Mouse (Mus musculus) stomach, embryonic 15.5 days (tissue): ENCODE results near the gene Palld. TPM values are rescaled to one million over a fixed set of nuclear protein-coding genes. Genes with fewer than 3 reads are reported as not detected.
A peak's percentile ranks its signal among the peaks of the same experiment; 100 is the strongest.

Experiments
- ATAC-seq: fragments of 200-750 bp; cut with Nextera tagmentation; 2 replicates; pipeline ENCODE4 v1.8.0; 2017; ENCODE audit warnings: low read depth, moderate number of reproducible peaks, moderate TSS enrichment; ENCODE audit not compliant: insufficient read depth, low FRiP score
- H3K27ac ChIP-seq: fragments of 300-500 bp; sonication (generic); 2 replicates; pipeline ENCODE4 v1.5.1; 2015; ENCODE audit warnings: mild to moderate bottlenecking, inconsistent platforms
- H3K27me3 ChIP-seq: fragments of 300-500 bp; sonication (generic); replicated peaks from 2 replicates; pipeline ENCODE4 v1.6.1; 2015; ENCODE audit warnings: inconsistent platforms
- H3K36me3 ChIP-seq: fragments of 300-500 bp; sonication (generic); 2 replicates; pipeline ENCODE4 v1.6.1; 2015; ENCODE audit warnings: inconsistent platforms
- H3K4me1 ChIP-seq: fragments of 300-500 bp; sonication (generic); 2 replicates; pipeline ENCODE4 v1.6.1; 2015; ENCODE audit warnings: inconsistent platforms
- H3K4me2 ChIP-seq: fragments of 300-500 bp; sonication (generic); 2 replicates; pipeline ENCODE4 v1.6.1; 2015; ENCODE audit warnings: mild to moderate bottlenecking, inconsistent platforms
- H3K4me3 ChIP-seq: fragments of 300-500 bp; sonication (generic); replicated peaks from 2 replicates; pipeline ENCODE4 v1.5.1; 2015; ENCODE audit warnings: inconsistent platforms
- H3K9ac ChIP-seq: fragments of 300-500 bp; sonication (generic); 2 replicates; pipeline ENCODE4 v1.6.1; 2015; ENCODE audit warnings: inconsistent platforms
- H3K9me3 ChIP-seq: fragments of 300-500 bp; sonication (generic); 2 replicates; pipeline ENCODE4 v1.6.1; 2016; ENCODE audit warnings: inconsistent platforms
- WGBS: fragments of 180-500 bp; shearing (Covaris S2); methylation state at CpG from one replicate; pipeline ENCODE4 v1.1.7; 2015; 5-methylcytosine and 5-hydroxymethylcytosine counted together
- polyA plus RNA-seq: library from polyadenylated mRNA; unstranded; fragments of >200 nt; fragmentation: Nextera tagmentation; extraction: Ambion mirVana; gene quantifications from 2 replicates; pipeline ENCODE4 v1.2.1, GENCODE M21; 2015

Palld gene
- polyA plus RNA-seq, 1 experiment from 2014 or later: 95.5 TPM

GRCm38 (mm10) chr8:61664162-61664561 lies 238.3 kb downstream of the Palld start:
- Histone ChIP-seq H3K4me3 (no peak overlapping the region), H3K4me1 (0 out of 2 replicates have a peak, but pooled peaks cover 11% of the 10 kb centered on the region), H3K27ac (no peak overlapping the region), H3K9ac (no peak overlapping the region), H3K36me3 (no peaks in the 10 kb centered on the region), H3K4me2 (no peak overlapping the region), H3K9me3 (no peaks in the 10 kb centered on the region), H3K27me3 (no peaks in the 10 kb centered on the region)
- no peak for ATAC-seq
- 76% methylated on average over 6 of the region's 6 CpGs for WGBS

DNA sequence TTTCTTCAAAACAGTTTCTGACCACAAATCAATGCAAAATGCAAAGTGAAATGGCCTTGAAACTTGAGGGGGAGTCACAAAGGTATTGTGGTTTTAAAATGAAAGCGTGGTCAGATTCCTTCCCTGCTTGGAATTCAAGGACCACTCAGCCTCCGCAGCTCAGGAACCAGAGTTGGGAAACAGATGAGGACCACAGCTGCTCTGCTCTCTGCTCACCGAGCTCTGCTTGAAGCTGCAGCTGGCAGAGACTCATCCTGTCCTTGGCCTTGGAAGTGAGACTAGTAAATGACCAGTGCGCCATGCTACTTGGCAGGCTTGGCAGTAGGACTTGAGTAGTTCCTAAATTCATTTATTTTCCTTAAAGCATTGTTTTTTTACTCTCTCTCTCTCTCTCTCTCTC lies 239.7 kb downstream of the Palld start:
- no peaks in the 10 kb centered on the region for H3K36me3 ChIP-seq
- H3K27ac ChIP-seq: no peak overlapping the region
- no peak overlapping the region for H3K4me2 ChIP-seq
- ATAC-seq: no peak
- H3K4me3 ChIP-seq: no peak overlapping the region
- H3K4me1 ChIP-seq: 0 out of 2 replicates have a peak, but pooled peaks cover 11% of the 10 kb centered on the region
- H3K9me3 ChIP-seq: no peaks in the 10 kb centered on the region
- no peaks in the 10 kb centered on the region for H3K27me3 ChIP-seq
- H3K9ac ChIP-seq: no peak overlapping the region
- 68% methylated on average over 4 of the region's 4 CpGs for WGBS

DNA sequence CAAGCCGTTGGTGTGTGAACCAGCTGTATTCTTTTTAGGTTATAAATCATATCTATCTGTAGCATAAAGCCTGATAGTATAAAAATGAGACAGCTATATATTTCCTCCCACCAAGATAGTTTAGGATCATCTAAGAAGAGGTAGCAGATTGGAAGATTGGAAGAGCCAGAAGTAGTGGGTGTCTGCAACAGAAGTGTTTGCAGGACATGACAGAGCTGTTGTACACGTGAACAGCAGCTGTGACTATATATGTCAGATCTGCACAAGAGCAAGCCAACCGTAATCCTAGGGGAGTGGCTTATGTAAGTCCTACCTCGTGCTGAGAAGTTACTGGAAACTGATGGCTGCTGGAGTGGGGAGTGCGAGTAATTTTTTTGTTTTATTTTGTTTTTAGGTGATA lies 240.9 kb downstream of the Palld start:
- Histone ChIP-seq H3K27me3 (no peaks in the 10 kb centered on the region), H3K27ac (no peak overlapping the region), H3K9ac (no peak overlapping the region), H3K9me3 (no peaks in the 10 kb centered on the region), H3K4me3 (no peak overlapping the region), H3K4me1 (0 out of 2 replicates have a peak, but pooled peaks cover 11% of the 10 kb centered on the region), H3K4me2 (no peak overlapping the region), H3K36me3 (no peaks in the 10 kb centered on the region)
- 79% methylated on average over 5 of the region's 5 CpGs for WGBS
- no peak for ATAC-seq

DNA sequence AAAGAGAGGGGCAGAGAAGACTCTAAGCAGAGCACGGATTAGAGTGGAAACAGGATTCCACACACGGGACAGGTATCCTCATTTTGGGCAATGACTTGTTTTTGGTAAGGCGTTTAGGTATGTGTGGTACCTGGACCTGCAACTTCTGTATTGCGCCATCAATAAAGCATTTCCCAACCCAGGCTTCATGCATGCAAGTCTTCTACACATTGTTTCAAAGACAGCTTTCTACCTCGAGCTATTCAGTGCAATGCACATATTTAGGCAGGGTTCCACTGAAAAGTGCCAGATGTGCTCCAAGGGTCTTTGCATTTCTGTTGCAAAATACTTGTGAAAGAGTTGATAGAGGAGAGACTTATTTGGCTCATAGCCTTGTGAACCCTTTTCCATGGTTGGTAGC lies 241.5 kb downstream of the Palld start:
- H3K9me3 ChIP-seq: no peaks in the 10 kb centered on the region
- 0 out of 2 replicates have a peak, but pooled peaks cover 10% of the 10 kb centered on the region for H3K4me1 ChIP-seq
- H3K9ac ChIP-seq: no peak overlapping the region
- H3K27me3 ChIP-seq: no peaks in the 10 kb centered on the region
- H3K36me3 ChIP-seq: no peaks in the 10 kb centered on the region
- H3K27ac ChIP-seq: no peak overlapping the region
- H3K4me2 ChIP-seq: no peak overlapping the region
- no peak for ATAC-seq
- no peak overlapping the region for H3K4me3 ChIP-seq
- WGBS: 88% methylated on average over 5 of the region's 5 CpGs

GRCm38 (mm10) chr8:61651955-61652354 lies 250.5 kb downstream of the Palld start:
- no peaks in the 10 kb centered on the region for H3K27me3 ChIP-seq
- no peaks in the 10 kb centered on the region for H3K9me3 ChIP-seq
- no peak; the same call in 1 of the 2 replicates for ATAC-seq
- no peaks in the 10 kb centered on the region for H3K36me3 ChIP-seq
- no peak overlapping the region for H3K9ac ChIP-seq
- no peak overlapping the region for H3K4me2 ChIP-seq
- H3K4me1 ChIP-seq: no peaks in the 10 kb centered on the region
- H3K27ac ChIP-seq: no peak overlapping the region
- WGBS: 37% methylated on average over 6 of the region's 6 CpGs
- H3K4me3 ChIP-seq: no peak overlapping the region

- Histone ChIP-seq H3K4me3 (no peak overlapping the region), H3K36me3 (no peaks in the 10 kb centered on the region), H3K9ac (no peak overlapping the region), H3K27me3 (no peaks in the 10 kb centered on the region), H3K4me1 (no peaks in the 10 kb centered on the region), H3K27ac (no peak overlapping the region), H3K4me2 (no peak overlapping the region), H3K9me3 (no peaks in the 10 kb centered on the region)
- no peak for ATAC-seq
- 52% methylated on average over 8 of the region's 8 CpGs for WGBS
Measured at GRCm38 (mm10) chr8:61646195-61646835, 256.2 kb downstream of the Palld start.

DNA sequence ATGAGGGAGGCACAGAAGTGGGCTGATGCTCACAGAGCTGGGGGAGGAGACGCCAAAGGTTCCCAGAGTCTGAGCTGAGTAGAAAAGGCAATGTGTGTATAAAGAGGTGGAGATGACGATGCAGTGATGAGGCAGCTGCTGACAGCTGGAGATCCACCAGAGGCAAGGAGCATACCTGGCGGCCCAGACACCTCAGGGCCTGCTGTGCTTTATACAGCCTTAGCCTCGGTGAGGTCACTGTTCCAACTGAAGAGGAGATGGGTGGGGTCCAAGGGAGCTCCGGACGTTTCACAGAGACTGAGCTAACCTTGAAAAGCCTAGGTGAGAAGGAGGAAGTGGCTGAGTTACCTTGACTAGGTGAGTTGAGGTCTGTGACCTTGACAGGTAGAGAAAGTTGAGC lies 256.8 kb downstream of the Palld start:
- no peaks in the 10 kb centered on the region for H3K36me3 ChIP-seq
- H3K4me1 ChIP-seq: no peaks in the 10 kb centered on the region
- no peak for ATAC-seq
- 74% methylated on average over 6 of the region's 6 CpGs for WGBS
- H3K4me2 ChIP-seq: no peak overlapping the region
- no peak overlapping the region for H3K9ac ChIP-seq
- H3K9me3 ChIP-seq: no peaks in the 10 kb centered on the region
- H3K27ac ChIP-seq: no peak overlapping the region
- H3K27me3 ChIP-seq: no peaks in the 10 kb centered on the region
- H3K4me3 ChIP-seq: no peak overlapping the region

DNA sequence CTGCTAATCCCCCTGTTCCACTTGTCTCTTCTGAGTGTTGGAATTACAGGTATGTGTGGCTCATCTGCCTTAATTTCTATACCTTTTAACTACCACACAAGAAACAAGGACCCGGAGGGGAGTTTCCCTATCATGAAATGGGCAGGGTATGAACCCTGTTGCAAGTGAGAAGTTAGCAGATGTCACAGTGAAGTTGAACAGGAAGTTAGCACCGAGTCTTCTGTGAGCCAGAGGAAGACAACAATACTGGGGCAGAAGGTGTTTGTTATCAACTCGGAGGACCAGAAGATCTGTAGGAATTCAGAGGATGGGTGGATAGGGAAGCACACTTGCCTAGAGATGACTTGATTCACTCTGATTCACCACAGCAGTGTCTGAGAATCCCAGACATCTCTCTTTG lies 259.3 kb downstream of the Palld start:
- Histone ChIP-seq H3K4me1 (0 out of 2 replicates have a peak, but pooled peaks cover 3% of the 10 kb centered on the region), H3K9ac (no peak overlapping the region), H3K9me3 (no peaks in the 10 kb centered on the region), H3K27me3 (no peaks in the 10 kb centered on the region), H3K4me2 (no peak overlapping the region), H3K4me3 (no peak overlapping the region), H3K27ac (no peak overlapping the region), H3K36me3 (no peaks in the 10 kb centered on the region)
- WGBS: 60% methylated on average over 3 of the region's 3 CpGs
- ATAC-seq: no peak

DNA sequence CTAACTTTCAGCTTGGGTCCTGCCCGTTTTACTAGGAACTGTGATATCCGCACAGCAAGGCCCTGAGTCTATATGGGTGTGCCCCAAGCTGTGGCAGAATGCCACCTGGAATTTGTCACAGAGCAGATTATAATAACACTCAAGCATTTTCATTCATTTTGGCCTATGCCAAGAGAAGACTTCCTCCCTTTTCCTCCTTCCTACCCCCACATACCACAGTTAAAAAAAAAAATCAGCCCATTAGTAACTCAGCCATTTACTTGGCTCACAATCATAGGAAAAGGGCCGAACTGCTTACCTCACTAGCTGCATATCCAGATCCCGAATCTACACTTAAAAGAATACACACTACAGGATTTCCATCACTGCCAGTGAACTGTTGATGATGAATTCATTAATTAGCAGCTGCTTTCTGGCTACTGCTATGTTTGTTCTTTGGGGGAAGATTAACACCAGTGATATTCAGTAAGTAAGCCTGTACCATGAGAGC lies 260.1 kb downstream of the Palld start:
- H3K27me3 ChIP-seq: no peaks in the 10 kb centered on the region
- no peak overlapping the region for H3K4me3 ChIP-seq
- H3K9me3 ChIP-seq: no peaks in the 10 kb centered on the region
- no peak overlapping the region for H3K4me2 ChIP-seq
- no peak overlapping the region for H3K9ac ChIP-seq
- H3K4me1 ChIP-seq: 0 out of 2 replicates have a peak, but pooled peaks cover 3% of the 10 kb centered on the region
- no peaks in the 10 kb centered on the region for H3K36me3 ChIP-seq
- 50% methylated on average over 4 of the region's 4 CpGs for WGBS
- no peak for ATAC-seq
- H3K27ac ChIP-seq: no peak overlapping the region

DNA sequence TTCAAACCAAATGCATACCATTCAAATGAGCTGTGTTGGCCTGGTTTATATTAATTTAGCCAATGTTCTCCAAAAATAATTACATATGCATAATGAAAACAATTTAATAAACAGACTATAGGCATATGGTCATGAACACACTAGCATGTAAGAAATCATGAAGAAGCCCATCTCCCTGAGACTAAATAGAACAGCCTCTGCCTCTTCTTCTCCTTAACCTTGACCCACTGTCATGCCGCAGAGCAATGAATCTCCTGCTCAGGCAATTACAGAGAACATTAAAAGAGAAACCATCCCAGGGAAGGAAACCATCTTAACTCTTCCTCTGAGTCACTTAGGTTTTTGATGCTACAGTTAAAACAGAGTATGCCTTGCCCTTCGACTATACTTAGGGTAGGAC lies 262.9 kb downstream of the Palld start:
- Histone ChIP-seq H3K36me3 (no peaks in the 10 kb centered on the region), H3K4me3 (no peak overlapping the region), H3K27me3 (no peaks in the 10 kb centered on the region), H3K4me2 (no peak overlapping the region), H3K27ac (peak overlapping the region; percentile 85; the same call in 1 of the 2 replicates), H3K9me3 (no peaks in the 10 kb centered on the region), H3K9ac (no peak overlapping the region), H3K4me1 (0 out of 2 replicates have a peak, but pooled peaks cover 3% of the 10 kb centered on the region)
- ATAC-seq: no peak
- 66% methylated on average over 2 of the region's 2 CpGs for WGBS

- Histone ChIP-seq H3K9ac (no peak overlapping the region), H3K27me3 (no peaks in the 10 kb centered on the region), H3K27ac (peak overlapping the region; percentile 85), H3K4me1 (0 out of 2 replicates have a peak, but pooled peaks cover 3% of the 10 kb centered on the region), H3K4me3 (no peak overlapping the region), H3K9me3 (no peaks in the 10 kb centered on the region), H3K36me3 (no peaks in the 10 kb centered on the region), H3K4me2 (no peak overlapping the region)
- WGBS: 33% methylated on average over 3 of the region's 3 CpGs
- peak; percentile 45 for ATAC-seq
Measured at GRCm38 (mm10) chr8:61639008-61639407, 263.5 kb downstream of the Palld start.

- H3K9ac ChIP-seq: no peak overlapping the region
- 75% methylated on average over 4 of the region's 4 CpGs for WGBS
- no peaks in the 10 kb centered on the region for H3K36me3 ChIP-seq
- H3K4me3 ChIP-seq: no peak overlapping the region
- H3K4me1 ChIP-seq: 0 out of 2 replicates have a peak, but pooled peaks cover 3% of the 10 kb centered on the region
- no peaks in the 10 kb centered on the region for H3K27me3 ChIP-seq
- 0 out of 2 replicates have a peak overlapping the region, but pooled peaks have one; percentile 85 for H3K27ac ChIP-seq
- ATAC-seq: no peak
- H3K4me2 ChIP-seq: no peak overlapping the region
- H3K9me3 ChIP-seq: no peaks in the 10 kb centered on the region
Measured at GRCm38 (mm10) chr8:61637736-61638135, 264.8 kb downstream of the Palld start.
